In genomic region chr5:139371118-139371517, GRCm38 (mm10) we compare ENCODE assay signal across 9 mouse cellular contexts. TPM values are rescaled to one million over a fixed set of nuclear protein-coding genes. Genes with fewer than 3 reads are reported as not detected.
DNase-seq lines count a peak whose midpoint lies in the region; ATAC-seq and TF ChIP-seq lines count a peak whose summit lies in the region.
"Had no signal": no experiment of that assay in that cellular context is flagged by ENCODE, and none has a peak within 500 bp of the region (broad histone marks: within the 10 kb centered on the region; RNA-seq: fewer than 3 reads in every experiment).

No protein-coding gene starts in this region.

- peak overlapping the region; percentile 64 for H3K4me3 ChIP-seq in heart, embryonic 11.5 days (ENCODE audit: low read depth, low read length)
- peak overlapping the region; percentile 79 for H3K4me3 ChIP-seq in E14TG2a.4 (replicated peaks; ENCODE audit: low read length)
- H3K4me3 ChIP-seq in forebrain, embryonic 15.5 days, result peak overlapping the region; percentile 65; the same call in 1 of the 2 replicates
- peak overlapping the region; percentile 54 to 59; a peak in 3 of 4 replicates for H3K4me3 ChIP-seq in liver, embryonic 14.5 days (ENCODE audit: insufficient read depth in 1 of 2, low read depth in 2 of 2, low read length in 2 of 2)
- H3K4me3 ChIP-seq in cerebellum, adult 2 months (replicated peaks; ENCODE audit: insufficient read depth, low read depth, low read length), result no peak overlapping the region

- peak overlapping the region; percentile 87 for H3K4me2 ChIP-seq in heart, embryonic 11.5 days
- H3K4me2 ChIP-seq in forebrain, embryonic 15.5 days (replicated peaks), result peak overlapping the region; percentile 79
- peak overlapping the region; percentile 97 for H3K4me2 ChIP-seq in liver, embryonic 14.5 days (ENCODE audit: low read depth)

- H3K9ac ChIP-seq in heart, embryonic 11.5 days (ENCODE audit: low read depth, low read length), result peak overlapping the region; percentile 93
- H3K9ac ChIP-seq in forebrain, embryonic 15.5 days (replicated peaks), result no peak overlapping the region
- H3K9ac ChIP-seq in liver, embryonic 14.5 days (replicated peaks), result peak overlapping the region; percentile 94

- H3K27ac ChIP-seq in heart, embryonic 11.5 days (ENCODE audit: low read depth, low read length), result 0 out of 2 replicates have a peak overlapping the region, but pooled peaks have one; percentile 86
- H3K27ac ChIP-seq in forebrain, embryonic 15.5 days (replicated peaks), result no peak overlapping the region
- peak overlapping the region; percentile 83 for H3K27ac ChIP-seq in liver, embryonic 14.5 days
- H3K27ac ChIP-seq in cerebellum, adult 2 months (ENCODE audit: insufficient read depth, low read length), result no peak overlapping the region

- TF ChIP-seq POLR2A in cerebellum, adult 2 months (IDR thresholded peaks at IDR 0.05; ENCODE audit: borderline replicate concordance, insufficient read depth, low read length), result no peak

- H3K9me3 ChIP-seq in heart, embryonic 11.5 days (replicated peaks; ENCODE audit: control insufficient read depth, low read length), result no peaks in the 10 kb centered on the region
- H3K9me3 ChIP-seq in E14TG2a.4 (ENCODE audit: low read length), result no peaks in the 10 kb centered on the region
- H3K9me3 ChIP-seq in forebrain, embryonic 15.5 days, result no peaks in the 10 kb centered on the region
- H3K9me3 ChIP-seq in liver, embryonic 14.5 days (ENCODE audit: control insufficient read depth, low read length), result no peaks in the 10 kb centered on the region

- no peaks in the 10 kb centered on the region for H3K27me3 ChIP-seq in heart, embryonic 11.5 days (ENCODE audit: control insufficient read depth, insufficient read depth, low read length)
- H3K27me3 ChIP-seq in E14TG2a.4 (ENCODE audit: insufficient read depth, low read length), result no peaks in the 10 kb centered on the region
- no peaks in the 10 kb centered on the region for H3K27me3 ChIP-seq in forebrain, embryonic 15.5 days
- H3K27me3 ChIP-seq in liver, embryonic 14.5 days (ENCODE audit: control insufficient read depth, insufficient read depth, low read length), result no peaks in the 10 kb centered on the region
- no peaks in the 10 kb centered on the region for H3K27me3 ChIP-seq in cerebellum, adult 2 months (ENCODE audit: control insufficient read depth, insufficient read depth, low read length)

- no peak for TF ChIP-seq EP300 in liver, embryonic 14.5 days (IDR thresholded peaks at IDR 0.05; ENCODE audit: low read depth)

- no peak for ATAC-seq in heart, embryonic 11.5 days (replicated peaks; ENCODE audit: insufficient number of reproducible peaks, low FRiP score, low TSS enrichment)
- ATAC-seq in forebrain, embryonic 15.5 days (replicated peaks), result no peak
- no peak for ATAC-seq in liver, embryonic 14.5 days (ENCODE audit: insufficient read depth)
- ATAC-seq in CD4-positive, CD25-positive, alpha-beta regulatory T cell, adult 4 months, result no peak

- 64% methylated on average over 5 of the region's 5 CpGs for WGBS in heart, embryonic 11.5 days (ENCODE audit: insufficient replicate concordance)
- WGBS in forebrain, embryonic 15.5 days, result 60% methylated on average over 5 of the region's 5 CpGs
- 58% methylated on average over 5 of the region's 5 CpGs for WGBS in liver, embryonic 14.5 days (ENCODE audit: insufficient replicate concordance)
- WGBS in cerebellum, adult 2 months, result 69% methylated on average over 5 of the region's 5 CpGs

- H3K4me1 ChIP-seq in heart, embryonic 11.5 days (ENCODE audit: control insufficient read depth, insufficient read depth, low read length), result peaks cover 28% of the 10 kb centered on the region
- H3K4me1 ChIP-seq in E14TG2a.4 (replicated peaks; ENCODE audit: low read depth, low read length), result peaks cover 92% of the 10 kb centered on the region
- H3K4me1 ChIP-seq in forebrain, embryonic 15.5 days, result peaks cover 18% of the 10 kb centered on the region
- H3K4me1 ChIP-seq in liver, embryonic 14.5 days (replicated peaks; ENCODE audit: control insufficient read depth in 2 of 2, insufficient read depth in 2 of 2, low read length in 1 of 2), result peaks cover 34 to 70% of the 10 kb centered on the region in 2 experiments
- H3K4me1 ChIP-seq in cerebellum, adult 2 months (ENCODE audit: control insufficient read depth, insufficient read depth, low read length), result peaks cover 6% of the 10 kb centered on the region

- no peak for TF ChIP-seq CTCF in E14TG2a.4 (conservative IDR thresholded peaks at IDR 0.05; ENCODE audit: low read length)
- no peak for TF ChIP-seq CTCF in liver, embryonic 14.5 days (IDR thresholded peaks at IDR 0.05; ENCODE audit: low read depth)
- TF ChIP-seq CTCF in cerebellum, adult 2 months (IDR thresholded peaks at IDR 0.05; ENCODE audit: borderline replicate concordance, insufficient read depth, low read depth, low read length), result no peak

- no peak for DNase-seq in heart, adult 8-10 months (ENCODE audit: low spot score)
- DNase-seq in liver, embryonic 14.5 days (ENCODE audit: low read depth in 3 of 3, low spot score in 3 of 3), result no peak
- DNase-seq in embryo, embryonic 11 days, result no peak
- no peak for DNase-seq in cerebellum, adult 2 months

- H3K36me3 ChIP-seq in heart, embryonic 11.5 days (ENCODE audit: control insufficient read depth, insufficient read depth, low read length), result no peaks in the 10 kb centered on the region
- peaks cover 26% of the 10 kb centered on the region; the same call in 1 of the 2 replicates for H3K36me3 ChIP-seq in E14TG2a.4 (ENCODE audit: insufficient read depth, low read length)
- no peaks in the 10 kb centered on the region for H3K36me3 ChIP-seq in forebrain, embryonic 15.5 days
- no peaks in the 10 kb centered on the region for H3K36me3 ChIP-seq in liver, embryonic 14.5 days (replicated peaks; ENCODE audit: control insufficient read depth, insufficient read depth, low read depth)

RNA-seq across cellular contexts. Expression of gene Gpr146, which starts 6.4 kb away (rescaled TPM):
- 7.2 and 7.5 TPM in 2 replicates for polyA plus RNA-seq in heart, embryonic 11.5 days (2014; fragmentation: Nextera tagmentation; extraction: Ambion mirVana)
- 10 to 100 TPM; 43.1 to 55.6 (median 47.0) TPM for total RNA-seq in heart, adult 8-10 months (2022)
- polyA plus RNA-seq in forebrain, embryonic 15.5 days (2015; fragmentation: Nextera tagmentation; extraction: Ambion mirVana), result 1.3 and 1.5 TPM in 2 replicates
- 14.6 and 14.7 TPM in 2 replicates for polyA plus RNA-seq in liver, embryonic 14.5 days (2012; rRNA removed)
- 18.4 and 20.1 TPM in 2 replicates for polyA plus RNA-seq in liver, embryonic 14.5 days (2014; fragmentation: Nextera tagmentation; extraction: Ambion mirVana)
- 10 to 100 TPM in 1 of 2 experiments, 1 to 10 TPM in 1; 8.1 to 11.3 TPM for polyA plus RNA-seq in CD4-positive, CD25-positive, alpha-beta regulatory T cell, adult 4 months (2017; shearing (Covaris generic))
- 16.4 and 17.3 TPM in 2 replicates for polyA plus RNA-seq in cerebellum, adult 2 months (2012; rRNA removed)

RNA-seq across cellular contexts. Expression of gene Cyp2w1, which starts 18.7 kb away (rescaled TPM):
- not detected in 2 replicates for polyA plus RNA-seq in heart, embryonic 11.5 days (2014; fragmentation: Nextera tagmentation; extraction: Ambion mirVana)
- not detected for total RNA-seq in heart, adult 8-10 months (2022)
- not detected in 2 replicates for polyA plus RNA-seq in forebrain, embryonic 15.5 days (2015; fragmentation: Nextera tagmentation; extraction: Ambion mirVana)
- 0.03 and 0.05 TPM in 2 replicates for polyA plus RNA-seq in liver, embryonic 14.5 days (2012; rRNA removed)
- polyA plus RNA-seq in liver, embryonic 14.5 days (2014; fragmentation: Nextera tagmentation; extraction: Ambion mirVana), result not detected in 2 replicates
- not detected for polyA plus RNA-seq in CD4-positive, CD25-positive, alpha-beta regulatory T cell, adult 4 months (2017; shearing (Covaris generic))
- not detected in 2 replicates for polyA plus RNA-seq in cerebellum, adult 2 months (2012; rRNA removed)
- polyA plus RNA-seq: C2C12 had no signal

RNA-seq across cellular contexts. Expression of gene Cox19, which starts 19.9 kb away (rescaled TPM):
- 85.3 and 95.2 TPM in 2 replicates for polyA plus RNA-seq in heart, embryonic 11.5 days (2014; fragmentation: Nextera tagmentation; extraction: Ambion mirVana)
- total RNA-seq in heart, adult 8-10 months (2022), result 100 to 1,000 TPM in 3 of 4 experiments, 10 to 100 TPM in 1; 96.9 to 114 (median 106) TPM
- polyA plus RNA-seq in forebrain, embryonic 15.5 days (2015; fragmentation: Nextera tagmentation; extraction: Ambion mirVana), result 104 and 113 TPM in 2 replicates
- polyA plus RNA-seq in liver, embryonic 14.5 days (2012; rRNA removed), result 22.6 and 23.3 TPM in 2 replicates
- polyA plus RNA-seq in liver, embryonic 14.5 days (2014; fragmentation: Nextera tagmentation; extraction: Ambion mirVana), result 61.4 and 62.3 TPM in 2 replicates
- polyA plus RNA-seq in CD4-positive, CD25-positive, alpha-beta regulatory T cell, adult 4 months (2017; shearing (Covaris generic)), result 10 to 100 TPM; 49.9 to 52.2 TPM
- 87.4 and 91.1 TPM in 2 replicates for polyA plus RNA-seq in cerebellum, adult 2 months (2012; rRNA removed)

RNA-seq across cellular contexts. Expression of gene C130050O18Rik, which starts 34.0 kb away (rescaled TPM):
- polyA plus RNA-seq in heart, embryonic 11.5 days (2014; fragmentation: Nextera tagmentation; extraction: Ambion mirVana), result 0.17 and 0.21 TPM in 2 replicates
- total RNA-seq in heart, adult 8-10 months (2022), result 1 to 10 TPM in 1 of 4 experiments, under 1 TPM in 3; 0.49 to 1.2 (median 0.72) TPM
- 0.13 and 0.20 TPM in 2 replicates for polyA plus RNA-seq in forebrain, embryonic 15.5 days (2015; fragmentation: Nextera tagmentation; extraction: Ambion mirVana)
- polyA plus RNA-seq in liver, embryonic 14.5 days (2012; rRNA removed), result 0.93 and 1.1 TPM in 2 replicates
- 1.0 and 1.3 TPM in 2 replicates for polyA plus RNA-seq in liver, embryonic 14.5 days (2014; fragmentation: Nextera tagmentation; extraction: Ambion mirVana)
- not detected for polyA plus RNA-seq in CD4-positive, CD25-positive, alpha-beta regulatory T cell, adult 4 months (2017; shearing (Covaris generic))
- 0.21 and 0.25 TPM in 2 replicates for polyA plus RNA-seq in cerebellum, adult 2 months (2012; rRNA removed)

RNA-seq across cellular contexts. Expression of gene Adap1, which starts 45.7 kb away (rescaled TPM):
- polyA plus RNA-seq in heart, embryonic 11.5 days (2014; fragmentation: Nextera tagmentation; extraction: Ambion mirVana), result 1.4 and 2.5 TPM in 2 replicates
- 1 to 10 TPM; 2.1 to 4.2 (median 2.9) TPM for total RNA-seq in heart, adult 8-10 months (2022)
- polyA plus RNA-seq in forebrain, embryonic 15.5 days (2015; fragmentation: Nextera tagmentation; extraction: Ambion mirVana), result 37.0 and 38.7 TPM in 2 replicates
- polyA plus RNA-seq in liver, embryonic 14.5 days (2012; rRNA removed), result 3.0 and 3.1 TPM in 2 replicates
- 2.2 and 2.7 TPM in 2 replicates for polyA plus RNA-seq in liver, embryonic 14.5 days (2014; fragmentation: Nextera tagmentation; extraction: Ambion mirVana)
- polyA plus RNA-seq in CD4-positive, CD25-positive, alpha-beta regulatory T cell, adult 4 months (2017; shearing (Covaris generic)), result 1 to 10 TPM; 4.8 to 6.0 TPM
- 156 and 163 TPM in 2 replicates for polyA plus RNA-seq in cerebellum, adult 2 months (2012; rRNA removed)

Comparison
In these comparisons a context has a peak if more than half of its experiments do, and no peak if none do; other contexts are left out.
1. H3K27ac ChIP-seq: peak in heart, embryonic 11.5 days (single experiment) and liver, embryonic 14.5 days (single experiment); none in forebrain, embryonic 15.5 days (single experiment) and cerebellum, adult 2 months (single experiment).
2. Peak in every context shown above with its lines, with median percentiles within 50 percentile points of each other: H3K4me2 ChIP-seq.